Mouse (Mus musculus) ES-E14 (cell line): ENCODE measurements around the gene Cldn11. TPM values are rescaled to one million over a fixed set of nuclear protein-coding genes. Genes with fewer than 3 reads are reported as not detected.

Experiments
- DNase-seq: peaks from one replicate; pipeline ENCODE4 v3.0.0-alpha.2; 2013; ENCODE audit warnings: low read depth, low spot score
- H3K27ac ChIP-seq: 2 replicates; pipeline ENCODE4 v1.5.1; 2012; ENCODE audit warnings: low read depth, mild to moderate bottlenecking, low read length, moderate library complexity, mixed read lengths; ENCODE audit not compliant: poor library complexity, insufficient read depth, severe bottlenecking
- H3K36me3 ChIP-seq: 2 replicates; pipeline ENCODE4 v1.6.1; 2012; ENCODE audit warnings: mild to moderate bottlenecking, low read length, moderate library complexity, mixed read lengths; ENCODE audit not compliant: control insufficient read depth, poor library complexity, insufficient read depth, severe bottlenecking
- H3K4me1 ChIP-seq, 2 experiments: fragments of 150-350 bp in 1 of 2; sonication (generic) in 1 of 2; 2 replicates each; pipeline ENCODE4 v1.6.1; 2012; ENCODE audit warnings: low read length in 2 of 2, mild to moderate bottlenecking in 1 of 2, mixed read lengths in 1 of 2; ENCODE audit not compliant: control insufficient read depth in 2 of 2, insufficient read depth in 2 of 2, poor library complexity in 1 of 2
- H3K4me3 ChIP-seq, 2 experiments: fragments of 150-350 bp in 1 of 2; sonication (generic) in 1 of 2; 2 replicates each; pipeline ENCODE4 v1.5.1; 2012; ENCODE audit warnings: low read length in 2 of 2, low read depth in 1 of 2, mild to moderate bottlenecking in 1 of 2, mixed read lengths in 1 of 2; ENCODE audit not compliant: insufficient read depth in 1 of 2, poor library complexity in 1 of 2, severe bottlenecking in 1 of 2
- H3K9ac ChIP-seq: 2 replicates; pipeline ENCODE4 v1.6.1; 2012; ENCODE audit warnings: low read depth, mild to moderate bottlenecking, low read length, mixed read lengths; ENCODE audit not compliant: poor library complexity, insufficient read depth, severe bottlenecking
- H3K9me3 ChIP-seq: fragments of 150-350 bp; sonication (generic); 2 replicates; pipeline ENCODE4 v1.6.1; 2012; ENCODE audit warnings: low read depth, mild to moderate bottlenecking, low read length; ENCODE audit not compliant: control insufficient read depth, insufficient read depth
- CHD2 ChIP-seq: IDR thresholded peaks from 2 replicates; pipeline ENCODE4 v1.6.1; 2014; ENCODE audit warnings: mild to moderate bottlenecking, low read depth, low read length, inconsistent platforms
- HCFC1 ChIP-seq: IDR thresholded peaks from 2 replicates; pipeline ENCODE4 v1.6.1; 2012; ENCODE audit warnings: low read length, inconsistent platforms, borderline replicate concordance; ENCODE audit not compliant: insufficient read depth
- MAFK ChIP-seq: IDR thresholded peaks from 2 replicates; pipeline ENCODE4 v1.6.1; 2014; ENCODE audit warnings: mild to moderate bottlenecking, low read depth, low read length, inconsistent platforms; ENCODE audit not compliant: insufficient read depth
- ZC3H11A ChIP-seq: IDR thresholded peaks from 2 replicates; pipeline ENCODE4 v1.6.1; 2012; ENCODE audit warnings: low read depth, mild to moderate bottlenecking, inconsistent platforms, low read length, borderline replicate concordance
- ZNF384 ChIP-seq: IDR thresholded peaks from 2 replicates; pipeline ENCODE4 v1.6.1; 2012; ENCODE audit warnings: low read depth, low read length, inconsistent platforms
- in situ Hi-C, 2 experiments: fragments of 600-800 bp; cut with MboI; formaldehyde crosslinking; loops; one replicate each; pipeline ENCODE4 v1.15.1; 2025; ENCODE audit warnings: low sequenced_read_pairs in 2 of 2, inconsistent platforms in 1 of 2; ENCODE audit not compliant: unreplicated experiment in 2 of 2
- total RNA-seq: library from RNA; depleted of rRNA; stranded (reverse); fragments of 300-350 nt; gene quantifications from 2 replicates; pipeline ENCODE4 v1.2.3, GENCODE M21; 2012

The Cldn11 gene
- total RNA-seq, 1 experiment, result 0.13 TPM

GRCm38 (mm10) chr3:31148595-31148994 lies 1.1 kb upstream of the Cldn11 start:
- H3K9me3 ChIP-seq, result no peaks in the 10 kb centered on the region
- H3K4me3 ChIP-seq, result no peak overlapping the region
- no peaks in the 10 kb centered on the region; a peak in 1 of 4 replicates for H3K4me1 ChIP-seq
- in situ Hi-C loops, result loop anchor here in 1 of 2 experiments (5.0 kb wide), 1 partner anchor 454 kb away; no protein-coding TSS in a partner anchor
- no peak for DNase-seq
- no peak overlapping the region for H3K27ac ChIP-seq
- no peak overlapping the region for H3K9ac ChIP-seq
- no peaks in the 10 kb centered on the region for H3K36me3 ChIP-seq
- TF ChIP-seq CHD2, result no peak
- TF ChIP-seq MAFK, result no peak
- no peak for TF ChIP-seq ZNF384
- no peak for TF ChIP-seq ZC3H11A
- no peak for TF ChIP-seq HCFC1

- no peaks in the 10 kb centered on the region for H3K9me3 ChIP-seq
- H3K9ac ChIP-seq, result no peak overlapping the region
- in situ Hi-C loops, result no loop called here
- H3K36me3 ChIP-seq, result no peaks in the 10 kb centered on the region
- no peak overlapping the region for H3K4me3 ChIP-seq
- TF ChIP-seq MAFK (no peak), CHD2 (no peak), HCFC1 (no peak), ZC3H11A (no peak), ZNF384 (no peak)
- no peak overlapping the region for H3K27ac ChIP-seq
- H3K4me1 ChIP-seq, result no peaks in the 10 kb centered on the region; a peak in 1 of 4 replicates
- DNase-seq, result no peak
Measured at GRCm38 (mm10) chr3:31152108-31152507, 2.4 kb downstream of the Cldn11 start.

- no peaks in the 10 kb centered on the region for H3K9me3 ChIP-seq
- TF ChIP-seq CHD2 (no peak), ZNF384 (no peak), ZC3H11A (no peak), HCFC1 (no peak), MAFK (no peak)
- no peak overlapping the region for H3K27ac ChIP-seq
- in situ Hi-C loops, result no loop called here
- no peak for DNase-seq
- H3K9ac ChIP-seq, result no peak overlapping the region
- no peak overlapping the region for H3K4me3 ChIP-seq
- no peaks in the 10 kb centered on the region; a peak in 1 of 4 replicates for H3K4me1 ChIP-seq
- no peaks in the 10 kb centered on the region for H3K36me3 ChIP-seq
Measured at GRCm38 (mm10) chr3:31156126-31156525, 6.4 kb downstream of the Cldn11 start.

GRCm38 (mm10) chr3:31157776-31158175 lies 8.1 kb downstream of the Cldn11 start:
- Histone ChIP-seq H3K36me3 (no peaks in the 10 kb centered on the region), H3K27ac (no peak overlapping the region), H3K9ac (no peak overlapping the region), H3K4me1 (no peaks in the 10 kb centered on the region; a peak in 1 of 4 replicates), H3K4me3 (no peak overlapping the region), H3K9me3 (no peaks in the 10 kb centered on the region)
- DNase-seq, result no peak
- in situ Hi-C loops, result no loop called here
- TF ChIP-seq HCFC1, result no peak
- TF ChIP-seq ZNF384, result no peak

- no peak overlapping the region for H3K27ac ChIP-seq
- no peak overlapping the region for H3K9ac ChIP-seq
- no peak for DNase-seq
- no peaks in the 10 kb centered on the region; a peak in 1 of 4 replicates for H3K4me1 ChIP-seq
- H3K9me3 ChIP-seq, result no peaks in the 10 kb centered on the region
- in situ Hi-C loops, result no loop called here
- H3K4me3 ChIP-seq, result no peak overlapping the region
- no peak for TF ChIP-seq ZNF384
- TF ChIP-seq MAFK, result no peak
- TF ChIP-seq ZC3H11A, result no peak
- H3K36me3 ChIP-seq, result no peaks in the 10 kb centered on the region
Measured at GRCm38 (mm10) chr3:31160046-31160445, 10.3 kb downstream of the Cldn11 start.
